Mouse (Mus musculus) lung, postnatal 4 days (tissue): ENCODE measurements at regions not wholly inside any gene's neighbourhood (a gene's known extent, or its start where the extent isn't known, plus 50 kb on each side); places are given as distances from the start of the nearest gene placed in this dataset.
A peak's percentile ranks its signal among the peaks of the same experiment; 100 is the strongest.

ENCODE experiments used
- DNase-seq, 2 experiments: peaks; one replicate each; pipeline ENCODE4 v3.0.0; 2021

GRCm38 (mm10) chrX:135112109-135112508 lies 65.3 kb downstream of the Gm15023 start:
- DNase-seq = peak; percentile 9 to 36

- peak; percentile 14 to 45 for DNase-seq
These were observed 66.6 kb downstream of the Gm15023 start for GRCm38 (mm10) chrX:135110866-135111265.

DNA sequence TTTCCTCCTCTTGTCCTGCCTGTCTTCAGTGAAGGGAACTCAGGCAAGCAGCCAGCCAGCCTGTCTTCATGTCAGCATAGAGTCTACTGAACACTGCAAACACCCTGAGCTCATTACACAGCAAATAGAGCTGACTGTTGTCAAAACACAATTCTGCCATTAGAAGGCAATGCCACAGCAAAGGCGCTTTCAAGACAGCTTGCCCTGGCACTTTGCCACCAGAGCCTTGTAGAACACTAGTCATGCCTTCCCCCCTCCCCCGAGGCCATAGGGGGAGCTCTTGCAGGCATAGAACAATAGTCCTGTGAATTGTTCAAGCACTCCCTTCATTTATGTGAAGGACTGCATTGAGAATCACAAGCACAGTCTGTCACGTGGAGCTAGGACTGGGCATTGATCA lies 75.8 kb downstream of the Gm15023 start:
- peak in 1 of 2 experiments; percentile 35 for DNase-seq

DNA sequence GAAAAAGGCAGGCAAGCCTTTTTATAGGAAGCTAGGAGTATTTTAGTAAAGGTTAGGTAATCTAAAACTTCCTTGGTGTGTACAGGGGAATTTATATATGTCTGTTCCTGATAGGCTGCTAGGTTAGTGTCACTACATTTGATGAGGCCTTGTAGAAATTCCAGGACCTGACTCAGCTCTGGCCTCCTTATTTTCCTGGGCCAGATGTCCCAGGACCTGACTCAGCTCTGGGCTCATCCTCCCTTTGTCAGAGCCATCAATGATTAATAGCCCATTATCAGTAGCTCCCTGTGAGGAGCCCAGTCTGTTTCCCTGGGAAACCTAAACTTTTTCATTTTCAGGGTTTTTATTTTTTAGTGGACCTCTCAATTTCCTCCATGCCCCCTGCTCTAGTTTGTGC lies 79.3 kb downstream of the Gm15023 start:
- DNase-seq = no peak

DNA sequence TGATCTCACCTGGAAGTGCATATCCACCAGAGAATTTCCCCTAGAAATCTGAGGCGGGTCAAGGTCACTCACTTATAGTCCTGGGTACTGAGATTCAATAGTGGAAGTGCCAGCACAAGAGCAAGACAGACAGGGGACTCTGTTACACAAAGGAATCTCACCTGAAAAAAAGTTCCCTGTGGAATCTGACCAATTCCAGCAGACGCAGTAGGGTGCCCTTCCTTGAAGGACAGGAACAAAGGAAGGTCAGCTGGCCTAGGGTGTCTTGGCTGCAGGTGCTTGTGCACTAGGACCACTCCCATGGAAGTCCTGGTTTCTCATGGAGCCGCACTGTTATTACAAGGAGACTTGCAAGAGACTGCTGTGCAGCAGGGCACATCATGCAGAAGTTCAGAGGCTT lies 81.2 kb downstream of the Gm15023 start:
- no peak for DNase-seq

GRCm38 (mm10) chrX:135091074-135091473 lies 82.1 kb upstream of the Zmat1 start:
- DNase-seq = peak; percentile 49 to 67

GRCm38 (mm10) chrX:135087068-135087579 lies 78.1 kb upstream of the Zmat1 start:
- DNase-seq = peak; percentile 77 to 81

DNA sequence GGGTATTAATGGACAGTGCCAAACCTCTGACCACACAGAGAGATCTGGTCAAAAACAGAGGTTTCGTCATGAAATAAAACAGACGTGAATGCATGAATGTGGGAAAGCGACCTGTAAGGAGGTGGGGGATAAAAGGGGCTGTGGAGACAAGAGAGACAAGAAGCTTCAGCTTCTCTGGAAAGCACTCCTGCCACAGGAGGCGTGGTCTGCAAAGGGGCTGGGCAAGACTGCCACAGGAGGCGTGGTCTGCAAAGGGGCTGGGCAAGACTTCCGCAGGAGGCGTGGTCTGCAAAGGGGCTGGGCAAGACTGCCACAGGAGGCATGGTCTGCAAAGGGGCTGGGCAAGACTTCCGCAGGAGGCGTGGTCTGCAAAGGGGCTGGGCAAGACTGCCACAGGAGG lies 77.6 kb upstream of the Zmat1 start:
- peak; percentile 42 to 65 for DNase-seq

DNA sequence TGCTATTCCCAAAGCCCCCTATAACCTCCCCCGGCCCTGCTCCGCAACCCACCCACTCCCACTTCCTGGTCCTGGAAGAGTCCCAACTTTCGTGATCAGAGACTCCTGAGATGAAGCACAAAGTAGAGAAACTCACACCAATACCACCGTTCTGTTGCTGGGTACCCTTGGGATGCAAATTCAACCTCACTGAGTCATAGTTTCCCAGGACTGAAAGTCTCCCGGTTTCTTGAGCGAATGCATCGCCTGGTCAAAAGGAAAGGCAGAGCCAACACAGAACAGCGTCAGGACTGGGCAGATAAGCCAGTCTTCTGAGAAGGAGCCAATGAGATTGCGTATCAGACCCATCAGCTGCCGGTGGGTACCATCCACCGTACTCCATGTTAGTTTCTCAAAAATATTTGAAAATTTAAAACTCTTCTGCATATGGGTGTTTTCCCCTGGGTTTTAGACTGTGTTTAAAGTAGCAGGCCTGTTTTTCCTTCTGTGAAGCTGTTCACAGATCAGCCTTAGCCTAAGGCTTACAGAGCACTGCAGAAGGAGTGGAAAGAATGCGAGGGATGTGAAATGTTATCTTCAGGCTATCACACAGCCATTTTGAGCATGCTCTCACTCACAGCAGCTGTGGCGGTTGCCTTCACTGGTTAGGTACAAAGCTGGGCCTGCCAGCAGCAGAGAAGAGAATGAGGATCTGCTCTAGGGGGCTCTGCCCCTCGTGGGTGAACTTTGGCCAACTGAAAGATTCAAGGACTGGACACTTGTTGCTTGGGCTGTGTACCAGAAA lies 77.0 kb upstream of the Zmat1 start:
- peak in 1 of 2 experiments; percentile 5 for DNase-seq

DNA sequence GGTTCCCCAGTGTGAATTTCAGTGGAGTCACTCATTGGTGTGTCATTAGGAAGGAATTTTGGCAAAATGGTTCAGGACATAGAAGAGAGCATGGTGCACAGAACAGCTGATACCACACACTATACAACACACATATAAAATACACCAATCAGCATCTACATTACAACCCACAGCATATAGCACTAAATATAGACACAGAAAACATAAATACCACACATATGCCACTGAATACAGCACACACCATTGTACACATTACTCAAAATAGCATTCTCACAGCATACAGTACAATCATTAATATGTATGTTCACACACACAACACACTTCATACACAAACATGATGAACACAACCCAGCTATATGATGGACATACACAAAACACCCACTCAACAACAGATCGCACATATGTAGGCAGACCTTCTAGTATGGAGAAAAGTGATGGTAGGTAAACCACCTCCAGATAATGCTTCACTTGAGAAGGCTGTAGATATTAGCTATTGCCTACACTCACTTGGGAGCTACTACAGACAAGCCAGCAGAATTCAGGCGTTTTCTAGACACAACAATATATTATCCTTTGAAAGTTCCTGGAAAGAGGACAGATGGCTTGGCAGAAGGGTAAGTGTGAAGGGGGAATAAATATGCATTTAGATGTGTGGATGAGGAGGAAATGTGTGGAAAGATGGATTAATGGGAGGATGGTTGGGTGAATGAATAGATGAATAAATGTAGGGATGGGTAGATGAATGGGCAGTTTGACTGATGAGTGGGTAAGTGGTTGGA lies 71.6 kb upstream of the Zmat1 start:
- DNase-seq = no peak

GRCm38 (mm10) chrX:135079388-135079787 lies 70.4 kb upstream of the Zmat1 start:
- no peak for DNase-seq

DNA sequence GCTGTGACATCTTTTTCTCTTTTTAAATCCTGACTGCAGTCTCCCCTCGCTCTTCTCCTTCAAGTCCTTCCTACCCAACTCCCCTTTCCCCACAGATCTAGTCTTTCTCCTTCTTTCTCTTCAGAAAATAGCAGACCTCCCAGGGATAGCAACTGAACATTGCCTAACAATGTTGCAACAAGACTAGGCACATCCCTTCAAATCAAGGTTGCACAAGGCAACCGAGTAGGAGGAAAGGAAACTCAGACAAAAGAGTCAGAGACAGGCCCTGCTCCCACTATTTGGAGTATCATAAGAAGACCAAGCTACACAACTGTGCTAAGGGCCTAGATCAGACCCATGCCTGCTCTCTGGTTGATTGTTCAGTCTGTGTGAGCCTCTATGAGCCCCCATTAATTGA lies 66.9 kb upstream of the Zmat1 start:
- no peak for DNase-seq

- DNase-seq = no peak
These were observed 60.4 kb upstream of the Zmat1 start for GRCm38 (mm10) chrX:135069448-135069847.

DNA sequence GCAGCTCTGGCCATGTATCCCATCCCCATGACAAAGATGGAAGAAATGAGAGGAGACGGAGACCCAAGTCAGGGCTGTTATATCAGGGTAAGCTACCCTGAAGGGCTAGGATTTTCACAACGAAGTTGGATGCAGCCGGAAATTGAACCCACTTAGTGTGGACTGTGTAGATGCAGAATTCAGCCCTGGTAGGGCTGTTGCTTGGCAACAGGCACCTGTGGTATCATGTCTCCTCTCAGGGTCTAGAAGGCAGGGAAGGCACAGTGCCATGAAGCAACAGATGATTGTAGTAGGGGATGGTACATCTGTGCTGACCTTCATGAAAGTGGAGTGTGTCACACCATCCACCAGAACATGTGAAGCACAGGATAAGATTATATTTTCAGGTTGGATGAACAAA lies 51.2 kb upstream of the Zmat1 start:
- no peak for DNase-seq

DNA sequence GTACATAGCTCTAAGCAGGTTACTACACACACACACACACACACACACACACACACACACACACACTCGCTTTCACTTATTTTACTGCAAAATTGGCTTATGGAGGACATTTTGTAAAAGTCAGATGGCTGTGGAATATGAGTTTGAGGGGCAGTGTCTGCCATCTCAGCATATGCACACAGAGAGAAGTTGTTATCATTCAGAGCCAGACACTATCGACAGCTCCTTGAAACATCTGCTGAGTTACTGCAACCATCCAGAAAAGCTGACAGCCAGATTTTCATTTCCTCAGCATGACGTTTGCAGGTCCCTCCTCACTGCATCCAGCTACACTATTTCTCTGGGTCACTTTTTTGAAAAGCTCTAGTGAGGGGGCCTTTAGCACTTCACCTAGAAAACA lies 49.9 kb upstream of the Zmat1 start:
- DNase-seq = no peak
